Mouse (Mus musculus) neural tube, embryonic 15.5 days (tissue): ENCODE data around the gene Cab39l. TPM values are rescaled to one million over a fixed set of nuclear protein-coding genes. Genes with fewer than 3 reads are reported as not detected.

Source experiments
- ATAC-seq: fragments of 200-750 bp; cut with Nextera tagmentation; 2 replicates; pipeline ENCODE4 v1.8.0; 2017; ENCODE audit warnings: mild to moderate bottlenecking, moderate TSS enrichment, moderate library complexity; ENCODE audit not compliant: low FRiP score
- H3K27ac ChIP-seq: fragments of 300-500 bp; sonication (generic); replicated peaks from 2 replicates; pipeline ENCODE4 v1.5.1; 2015; ENCODE audit warnings: mild to moderate bottlenecking, inconsistent platforms
- H3K27me3 ChIP-seq: fragments of 300-500 bp; sonication (generic); replicated peaks from 2 replicates; pipeline ENCODE4 v1.6.1; 2015; ENCODE audit warnings: inconsistent platforms
- H3K36me3 ChIP-seq: fragments of 300-500 bp; sonication (generic); 2 replicates; pipeline ENCODE4 v1.6.1; 2015; ENCODE audit warnings: inconsistent platforms
- H3K4me1 ChIP-seq: fragments of 300-500 bp; sonication (generic); 2 replicates; pipeline ENCODE4 v1.6.1; 2015; ENCODE audit warnings: inconsistent platforms
- H3K4me2 ChIP-seq: fragments of 300-500 bp; sonication (generic); 2 replicates; pipeline ENCODE4 v1.6.1; 2015; ENCODE audit warnings: inconsistent platforms, mild to moderate bottlenecking, moderate library complexity
- H3K4me3 ChIP-seq: fragments of 300-500 bp; sonication (generic); replicated peaks from 2 replicates; pipeline ENCODE4 v1.5.1; 2015; ENCODE audit warnings: mild to moderate bottlenecking, inconsistent platforms
- H3K9ac ChIP-seq: fragments of 300-500 bp; sonication (generic); replicated peaks from 2 replicates; pipeline ENCODE4 v1.6.1; 2015; ENCODE audit warnings: mild to moderate bottlenecking, inconsistent platforms
- H3K9me3 ChIP-seq: fragments of 300-500 bp; sonication (generic); replicated peaks from 2 replicates; pipeline ENCODE4 v1.6.1; 2016; ENCODE audit warnings: inconsistent platforms
- WGBS: fragments of 180-500 bp; shearing (Covaris S2); methylation state at CpG from one replicate; pipeline ENCODE4 v1.1.7; 2015; ENCODE audit warnings: mixed read lengths; 5-methylcytosine and 5-hydroxymethylcytosine counted together
- polyA plus RNA-seq: library from polyadenylated mRNA; unstranded; fragments of >200 nt; fragmentation: Nextera tagmentation; extraction: Ambion mirVana; gene quantifications from 2 replicates; pipeline ENCODE4 v1.2.1, GENCODE M21; 2015

Gene Cab39l
- polyA plus RNA-seq, 1 experiment from 2014 or later, result 19.8 TPM

DNA sequence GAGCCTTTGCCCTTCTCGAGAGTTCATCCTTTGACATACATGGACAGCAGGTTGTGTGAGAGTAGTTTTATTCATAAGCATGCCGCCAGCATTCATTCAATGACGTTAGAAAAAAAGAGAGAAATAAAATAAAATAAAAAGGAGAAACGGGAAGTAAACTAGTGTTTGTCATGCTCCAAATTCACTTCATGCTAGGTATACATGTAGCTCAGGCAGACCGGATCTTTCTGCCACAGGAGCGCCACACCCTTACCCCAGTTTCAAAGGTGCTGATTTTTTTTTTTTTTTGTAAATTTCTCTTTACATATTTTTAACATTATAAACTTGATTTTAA lies 667 bp downstream of the Cab39l start:
- ATAC-seq, result no peak
- Histone ChIP-seq H3K4me2 (peak overlapping the region; percentile 81), H3K36me3 (no peaks in the 10 kb centered on the region), H3K4me1 (peaks cover 13% of the 10 kb centered on the region), H3K9ac (peak overlapping the region; percentile 85), H3K9me3 (no peaks in the 10 kb centered on the region), H3K4me3 (peak overlapping the region; percentile 96), H3K27me3 (no peaks in the 10 kb centered on the region), H3K27ac (peak overlapping the region; percentile 87; the same call in 1 of the 2 replicates)
- 11% methylated on average over 6 of the region's 6 CpGs for WGBS

DNA sequence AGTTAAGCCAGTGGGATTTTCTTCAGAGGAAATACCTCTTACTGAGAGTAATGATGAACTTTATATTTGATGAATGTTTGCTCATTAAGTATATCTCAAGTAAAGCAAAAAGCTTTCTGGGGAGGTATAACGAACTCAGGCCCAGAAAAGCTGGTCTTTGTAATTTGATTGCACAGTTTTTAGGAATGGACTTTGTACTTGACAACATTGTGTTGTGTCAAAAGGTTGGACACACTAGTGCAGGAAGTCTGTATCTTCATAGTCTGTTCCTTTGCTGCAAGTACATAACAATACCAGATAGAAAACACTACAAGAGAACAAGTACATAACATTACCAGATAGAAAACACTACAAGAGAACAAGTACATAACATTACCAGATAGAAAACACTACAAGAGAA lies 4.6 kb downstream of the Cab39l start:
- Histone ChIP-seq H3K27me3 (no peaks in the 10 kb centered on the region), H3K4me2 (no peak overlapping the region), H3K36me3 (no peaks in the 10 kb centered on the region), H3K4me3 (no peak overlapping the region), H3K27ac (no peak overlapping the region), H3K9me3 (no peaks in the 10 kb centered on the region), H3K4me1 (peaks cover 5% of the 10 kb centered on the region; the same call in 1 of the 2 replicates), H3K9ac (no peak overlapping the region)
- ATAC-seq, result no peak
- WGBS, result 89% methylated on average over 1 of the region's 1 CpGs

DNA sequence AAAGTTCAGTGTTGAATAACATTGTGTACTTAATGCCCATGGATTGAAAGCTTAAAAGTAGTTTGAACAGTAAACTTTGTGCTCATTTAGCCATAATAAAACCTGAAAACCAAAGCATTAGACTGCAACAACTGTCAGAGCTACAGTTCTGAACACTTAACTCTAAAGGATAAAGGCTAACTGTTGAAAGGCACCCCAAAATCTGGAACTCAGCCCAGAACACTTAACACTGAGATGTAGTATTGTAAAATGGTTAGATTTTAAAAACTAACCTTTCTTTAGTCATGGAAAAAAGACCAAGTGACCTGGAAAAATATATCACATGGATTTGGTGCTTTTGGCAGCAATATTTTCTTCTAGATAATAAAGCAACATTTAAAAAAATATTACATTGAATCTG lies 7.2 kb downstream of the Cab39l start:
- no peak overlapping the region for H3K4me2 ChIP-seq
- no peak overlapping the region for H3K9ac ChIP-seq
- no peaks in the 10 kb centered on the region for H3K36me3 ChIP-seq
- no peak overlapping the region for H3K4me3 ChIP-seq
- H3K27me3 ChIP-seq, result no peaks in the 10 kb centered on the region
- ATAC-seq, result no peak
- no peaks in the 10 kb centered on the region for H3K4me1 ChIP-seq
- no peak overlapping the region for H3K27ac ChIP-seq
- H3K9me3 ChIP-seq, result no peaks in the 10 kb centered on the region

GRCm38 (mm10) chr14:59466503-59466902 lies 25.7 kb downstream of the Cab39l start:
- H3K4me2 ChIP-seq, result no peak overlapping the region
- H3K9ac ChIP-seq, result no peak overlapping the region
- peaks cover 2% of the 10 kb centered on the region; the same call in 1 of the 2 replicates for H3K36me3 ChIP-seq
- no peaks in the 10 kb centered on the region for H3K9me3 ChIP-seq
- no peaks in the 10 kb centered on the region for H3K4me1 ChIP-seq
- H3K27ac ChIP-seq, result no peak overlapping the region
- WGBS, result 94% methylated on average over 2 of the region's 2 CpGs
- no peak for ATAC-seq
- H3K4me3 ChIP-seq, result no peak overlapping the region
- H3K27me3 ChIP-seq, result no peaks in the 10 kb centered on the region

DNA sequence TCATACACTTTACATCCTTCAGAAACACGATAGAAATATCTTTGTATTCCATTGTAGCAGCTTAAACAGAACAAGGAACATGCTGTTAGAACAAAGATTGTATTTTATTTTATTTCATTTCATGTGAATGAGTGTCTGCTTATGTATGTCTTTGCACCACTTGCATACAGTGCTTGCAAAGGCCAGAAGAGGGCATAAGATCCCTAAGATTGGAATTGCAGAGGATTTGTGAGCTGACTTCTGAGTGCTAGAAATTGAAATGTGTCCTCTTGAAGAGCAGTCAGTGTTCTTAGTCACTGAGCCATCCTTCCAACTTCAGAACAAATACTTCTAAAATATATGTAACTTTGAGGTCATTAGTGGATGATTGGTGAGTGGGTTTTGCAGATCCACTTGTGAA lies 27.0 kb downstream of the Cab39l start:
- Histone ChIP-seq H3K9me3 (no peaks in the 10 kb centered on the region), H3K27ac (no peak overlapping the region), H3K36me3 (no peaks in the 10 kb centered on the region), H3K4me2 (no peak overlapping the region), H3K9ac (no peak overlapping the region), H3K4me3 (no peak overlapping the region), H3K4me1 (no peaks in the 10 kb centered on the region), H3K27me3 (no peaks in the 10 kb centered on the region)
- 76% methylated on average over 1 of the region's 1 CpGs for WGBS
- no peak for ATAC-seq

GRCm38 (mm10) chr14:59470781-59471180 lies 30.0 kb downstream of the Cab39l start:
- Histone ChIP-seq H3K27me3 (no peaks in the 10 kb centered on the region), H3K27ac (no peak overlapping the region), H3K4me2 (no peak overlapping the region), H3K9ac (no peak overlapping the region), H3K4me3 (no peak overlapping the region), H3K36me3 (no peaks in the 10 kb centered on the region), H3K4me1 (no peaks in the 10 kb centered on the region), H3K9me3 (no peaks in the 10 kb centered on the region)
- no peak for ATAC-seq
- WGBS, result 93% methylated on average over 1 of the region's 1 CpGs

DNA sequence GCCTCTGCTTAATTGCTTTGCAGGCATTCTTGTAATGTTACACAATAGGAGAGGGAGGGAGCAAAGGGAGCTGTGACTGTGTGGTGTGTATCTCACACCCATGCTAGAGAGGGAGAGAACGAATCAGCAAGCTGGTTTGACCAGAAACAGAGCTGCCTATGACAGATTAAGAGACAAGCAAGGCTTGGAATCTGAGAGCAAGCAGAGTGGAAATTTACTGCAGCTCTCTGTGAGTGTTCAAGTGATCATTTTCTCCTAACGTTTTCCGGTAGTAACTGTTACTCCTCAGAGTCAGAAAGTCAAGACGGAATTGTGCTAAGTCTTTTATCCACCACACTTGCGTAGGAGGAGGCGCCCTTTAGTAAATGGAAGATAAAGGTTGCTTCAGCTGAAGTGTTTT lies 37.9 kb downstream of the Cab39l start:
- ATAC-seq, result peak; percentile 35; the same call in 1 of the 2 replicates
- Histone ChIP-seq H3K9ac (no peak overlapping the region), H3K4me2 (0 out of 2 replicates have a peak overlapping the region, but pooled peaks have one; percentile 6), H3K4me3 (no peak overlapping the region), H3K27ac (no peak overlapping the region), H3K9me3 (no peaks in the 10 kb centered on the region), H3K27me3 (no peaks in the 10 kb centered on the region), H3K4me1 (no peaks in the 10 kb centered on the region), H3K36me3 (no peaks in the 10 kb centered on the region)
- 64% methylated on average over 6 of the region's 6 CpGs for WGBS

DNA sequence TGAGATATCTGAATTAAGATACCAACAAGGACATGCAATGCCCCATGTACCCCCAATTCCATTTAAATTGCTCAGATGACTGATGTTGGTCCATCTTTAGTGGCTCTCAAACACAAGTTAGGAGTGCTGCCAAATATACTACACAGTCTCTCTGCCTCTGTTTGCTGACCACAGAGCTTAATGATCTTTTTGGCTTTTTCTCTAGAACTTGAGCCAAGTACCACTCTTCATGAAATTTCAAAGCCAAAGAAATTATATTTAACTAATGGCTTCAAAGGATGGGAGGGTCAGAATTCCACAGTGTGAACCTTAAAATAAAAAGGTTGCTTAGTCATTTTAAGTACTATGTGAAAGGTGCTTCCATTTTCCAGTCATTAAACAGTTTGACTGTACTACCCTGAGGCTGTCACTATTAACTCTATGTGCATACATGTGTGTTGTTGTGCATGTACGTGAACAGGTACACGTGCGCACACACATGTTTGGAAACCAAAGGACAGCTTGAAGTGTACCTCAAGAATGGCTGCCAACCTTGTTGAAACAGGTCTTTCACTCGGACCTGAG lies 44.6 kb downstream of the Cab39l start:
- no peak for ATAC-seq
- H3K27ac ChIP-seq, result no peak overlapping the region
- WGBS, result 93% methylated on average over 4 of the region's 4 CpGs

GRCm38 (mm10) chr14:59492376-59492775 lies 51.6 kb downstream of the Cab39l start:
- Histone ChIP-seq H3K36me3 (no peaks in the 10 kb centered on the region), H3K4me1 (no peaks in the 10 kb centered on the region), H3K4me3 (no peak overlapping the region), H3K4me2 (no peak overlapping the region), H3K27ac (no peak overlapping the region), H3K9me3 (no peaks in the 10 kb centered on the region), H3K27me3 (no peaks in the 10 kb centered on the region), H3K9ac (no peak overlapping the region)
- no peak for ATAC-seq
- WGBS, result 87% methylated on average over 4 of the region's 4 CpGs

More for the DNA sequence above, 44.6 kb downstream of the Cab39l start:
- Histone ChIP-seq H3K4me3 (no peak overlapping the region), H3K36me3 (no peaks in the 10 kb centered on the region), H3K9ac (no peak overlapping the region), H3K27me3 (no peaks in the 10 kb centered on the region), H3K4me1 (no peaks in the 10 kb centered on the region), H3K9me3 (no peaks in the 10 kb centered on the region), H3K4me2 (no peak overlapping the region)

- 90% methylated on average over 5 of the region's 5 CpGs for WGBS
These were observed 57.2 kb downstream of the Cab39l start for GRCm38 (mm10) chr14:59497928-59498327.

DNA sequence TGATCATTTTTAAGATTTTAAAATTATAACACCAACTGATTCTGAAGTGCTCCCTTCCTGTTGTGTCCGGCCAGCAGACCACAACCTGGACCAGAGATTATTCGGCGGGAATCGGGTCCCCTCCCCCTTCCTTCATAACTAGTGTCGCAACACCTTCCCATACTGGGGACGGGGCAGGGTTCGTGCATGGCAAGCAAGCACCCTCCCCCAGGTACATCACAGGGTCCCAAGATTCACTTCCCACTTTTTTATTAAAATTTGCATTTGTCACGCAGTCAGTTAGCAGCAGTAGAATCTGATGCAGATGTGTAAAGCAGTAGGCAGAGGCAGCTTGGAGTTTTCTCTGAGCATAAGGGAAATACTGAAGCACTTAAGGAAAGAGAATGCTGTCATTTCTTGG lies 64.1 kb downstream of the Cab39l start:
- H3K27me3 ChIP-seq, result no peaks in the 10 kb centered on the region
- H3K36me3 ChIP-seq, result no peaks in the 10 kb centered on the region
- H3K9ac ChIP-seq, result no peak overlapping the region
- ATAC-seq, result no peak
- WGBS, result 94% methylated on average over 8 of the region's 8 CpGs
- H3K27ac ChIP-seq, result no peak overlapping the region
- H3K4me2 ChIP-seq, result no peak overlapping the region
- H3K4me3 ChIP-seq, result no peak overlapping the region
- no peaks in the 10 kb centered on the region for H3K4me1 ChIP-seq
- no peaks in the 10 kb centered on the region for H3K9me3 ChIP-seq

More at GRCm38 (mm10) chr14:59497928-59498327, 57.2 kb downstream of the Cab39l start:
- ATAC-seq, result no peak
- H3K4me1 ChIP-seq, result no peaks in the 10 kb centered on the region
- no peaks in the 10 kb centered on the region for H3K36me3 ChIP-seq
- H3K27me3 ChIP-seq, result no peaks in the 10 kb centered on the region
- H3K27ac ChIP-seq, result no peak overlapping the region
- no peak overlapping the region for H3K4me3 ChIP-seq
- H3K9ac ChIP-seq, result no peak overlapping the region
- H3K4me2 ChIP-seq, result no peak overlapping the region
- no peaks in the 10 kb centered on the region for H3K9me3 ChIP-seq

- Histone ChIP-seq H3K4me1 (no peaks in the 10 kb centered on the region), H3K27me3 (no peaks in the 10 kb centered on the region), H3K9ac (no peak overlapping the region), H3K9me3 (no peaks in the 10 kb centered on the region), H3K36me3 (no peaks in the 10 kb centered on the region), H3K27ac (no peak overlapping the region), H3K4me2 (no peak overlapping the region), H3K4me3 (no peak overlapping the region)
- ATAC-seq, result no peak
- WGBS, result 93% methylated on average over 4 of the region's 4 CpGs
These were observed 65.4 kb downstream of the Cab39l start for GRCm38 (mm10) chr14:59506139-59506538.
